Mouse (Mus musculus): ENCODE data around the gene Nt5c3b. TPM values are rescaled to one million over a fixed set of nuclear protein-coding genes. Genes with fewer than 3 reads are reported as not detected.
A peak's percentile ranks its signal among the peaks of the same experiment; 100 is the strongest.

The Nt5c3b gene
- total and polyA plus RNA-seq, 3 experiments: 54.2 to 63.5 (median 54.4) TPM

DNA sequence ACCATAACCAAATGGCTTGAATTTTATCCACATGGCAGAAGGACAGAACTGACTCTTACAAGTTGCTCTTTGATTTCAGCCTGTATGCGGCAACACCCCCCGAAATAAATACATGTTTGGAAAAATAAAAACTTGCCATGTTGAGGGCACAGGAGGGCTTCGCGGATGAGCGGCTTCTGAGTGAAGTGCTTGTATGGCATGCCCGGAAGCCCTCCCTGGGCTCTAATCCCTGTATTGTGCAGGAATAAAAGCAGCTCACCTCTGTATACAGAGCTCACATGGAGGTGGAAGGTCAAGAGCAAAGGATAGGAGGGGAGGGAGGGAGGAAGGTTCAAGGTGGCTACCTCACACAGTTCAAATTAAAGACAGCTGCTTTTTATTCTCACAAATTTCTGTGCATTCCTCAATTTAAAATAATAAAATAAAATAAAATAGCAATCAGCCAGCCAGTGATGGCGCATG is 49.7 kb downstream of the Nt5c3b start:
- H3K79me2 ChIP-seq (replicated peaks; ENCODE audit: control insufficient read depth, extremely low read depth, insufficient read depth, poor library complexity, severe bottlenecking): no peaks in the 10 kb centered on the region
- in situ Hi-C loops (cut with MboI; ENCODE audit: low pct_ligation_motif_present, low pct_unique_long_range_greater_than_20kb, low sequenced_read_pairs) (no loop called here), dilution Hi-C loops (cut with MboI; ENCODE audit: extremely low pct_ligation_motif_present, extremely low pct_unique_long_range_greater_than_20kb, low sequenced_read_pairs) (no loop called here)
- no peaks in the 10 kb centered on the region for H3K36me3 ChIP-seq (replicated peaks in 1 of 2; ENCODE audit: control insufficient read depth in 1 of 2, insufficient read depth in 1 of 2, low read length in 1 of 2)
- H3K27ac ChIP-seq (ENCODE audit: insufficient read depth, low read depth): no peak overlapping the region
- H3K4me3 ChIP-seq (replicated peaks in 1 of 3; ENCODE audit: low read depth in 2 of 3, low read length in 2 of 3, poor library complexity in 1 of 3): no peak overlapping the region
- H3K9ac ChIP-seq (ENCODE audit: insufficient read depth, low read depth): no peak overlapping the region
- H3K27me3 ChIP-seq (replicated peaks): peaks cover 86% of the 10 kb centered on the region
- no peak overlapping the region for H3K4me2 ChIP-seq (ENCODE audit: insufficient read depth, low read depth, poor library complexity, severe bottlenecking)
- no peaks in the 10 kb centered on the region for H3K9me3 ChIP-seq (replicated peaks; ENCODE audit: low read length)
- H3K4me1 ChIP-seq (ENCODE audit: control insufficient read depth in 1 of 2, insufficient read depth in 2 of 2): peaks cover 16 to 28% of the 10 kb centered on the region in 2 experiments
- no peak for DNase-seq (ENCODE audit: extremely low read depth)
- TF ChIP-seq CTCF (conservative IDR thresholded peaks at IDR 0.05 in 1 of 2, IDR thresholded peaks at IDR 0.05 in 1 of 2; ENCODE audit: low read depth in 2 of 2, low read length in 2 of 2) (no peak), GABPA (IDR thresholded peaks at IDR 0.05; ENCODE audit: insufficient replicate concordance, low read depth, low read length) (no peak), E2F4 (IDR thresholded peaks at IDR 0.05; ENCODE audit: insufficient replicate concordance, low read depth, low read length) (no peak), CHD1 (IDR thresholded peaks at IDR 0.05; ENCODE audit: low read depth, low read length) (no peak), POLR2A (IDR thresholded peaks at IDR 0.05; ENCODE audit: low read depth, low read length) (no peak), USF2 (conservative IDR thresholded peaks at IDR 0.05; ENCODE audit: low read depth, low read length) (no peak), SMC3 (IDR thresholded peaks at IDR 0.05; ENCODE audit: low read depth, low read length) (no peak), TCF12 (IDR thresholded peaks at IDR 0.05; ENCODE audit: low read depth, low read length) (no peak), MXI1 (IDR thresholded peaks at IDR 0.05; ENCODE audit: low read depth, low read length) (no peak), MAZ (IDR thresholded peaks at IDR 0.05; ENCODE audit: low read depth, low read length) (no peak), BHLHE40 (IDR thresholded peaks at IDR 0.05; ENCODE audit: low read depth, low read length) (no peak), KAT2A (IDR thresholded peaks at IDR 0.05; ENCODE audit: insufficient replicate concordance, low read length) (no peak), MAX (IDR thresholded peaks at IDR 0.05; ENCODE audit: low read length) (no peak), UBTF (IDR thresholded peaks at IDR 0.05; ENCODE audit: low read depth, low read length) (no peak), TBP (conservative IDR thresholded peaks at IDR 0.05; ENCODE audit: low read depth, low read length) (no peak)

DNA sequence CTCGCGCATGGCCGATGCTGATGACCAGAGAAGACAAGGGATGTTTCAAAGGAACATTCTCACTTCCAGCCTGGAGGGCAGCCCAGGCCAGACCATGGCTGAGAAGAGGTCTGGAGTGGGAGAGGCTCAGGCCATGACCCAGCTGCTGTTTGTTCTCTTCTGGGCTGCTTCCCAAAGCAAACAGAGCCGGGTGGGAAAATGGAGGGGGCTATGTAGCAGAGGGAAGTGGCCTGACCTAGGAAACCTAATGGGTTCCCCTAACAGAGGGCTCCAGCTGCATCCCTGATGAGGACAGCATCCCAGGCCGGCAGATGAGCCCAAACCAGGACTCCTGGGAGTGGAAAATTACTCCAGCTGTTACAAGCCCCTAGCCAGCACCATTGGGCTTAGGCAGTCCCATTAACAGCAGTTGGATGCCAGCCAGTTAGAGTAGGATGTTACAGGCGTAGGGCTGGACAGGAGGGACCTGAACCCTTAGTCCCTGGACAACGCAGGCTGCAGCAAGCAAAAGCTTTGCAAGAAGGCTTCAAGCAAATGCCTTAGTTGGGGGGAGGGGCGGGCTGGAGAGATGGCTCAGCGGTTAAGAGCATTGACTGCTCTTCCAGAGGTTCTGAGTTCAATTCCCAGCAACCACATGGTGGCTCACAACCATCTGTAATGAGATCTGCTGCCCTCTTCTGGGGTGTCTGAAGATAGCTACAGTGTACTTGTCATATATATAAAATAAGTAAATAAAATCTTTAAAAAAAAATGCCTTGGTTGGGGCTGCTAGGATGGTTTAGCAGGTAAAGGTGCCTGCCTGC is 50.3 kb downstream of the Nt5c3b start:
- Histone ChIP-seq H3K4me1 (ENCODE audit: control insufficient read depth in 1 of 2, insufficient read depth in 2 of 2) (peaks cover 16 to 29% of the 10 kb centered on the region in 2 experiments), H3K36me3 (replicated peaks in 1 of 2; ENCODE audit: control insufficient read depth in 1 of 2, insufficient read depth in 1 of 2, low read length in 1 of 2) (no peaks in the 10 kb centered on the region), H3K4me2 (ENCODE audit: insufficient read depth, low read depth, poor library complexity, severe bottlenecking) (no peak overlapping the region), H3K27me3 (replicated peaks) (peaks cover 86% of the 10 kb centered on the region), H3K27ac (ENCODE audit: insufficient read depth, low read depth) (no peak overlapping the region), H3K9me3 (replicated peaks; ENCODE audit: low read length) (no peaks in the 10 kb centered on the region), H3K79me2 (replicated peaks; ENCODE audit: control insufficient read depth, extremely low read depth, insufficient read depth, poor library complexity, severe bottlenecking) (no peaks in the 10 kb centered on the region), H3K4me3 (replicated peaks in 1 of 3; ENCODE audit: low read depth in 2 of 3, low read length in 2 of 3, poor library complexity in 1 of 3) (no peak overlapping the region), H3K9ac (ENCODE audit: insufficient read depth, low read depth) (no peak overlapping the region)
- DNase-seq (ENCODE audit: extremely low read depth): no peak
- TF ChIP-seq CTCF (conservative IDR thresholded peaks at IDR 0.05 in 1 of 2, IDR thresholded peaks at IDR 0.05 in 1 of 2; ENCODE audit: low read depth in 2 of 2, low read length in 2 of 2) (peak in 1 of 2 experiments; percentile 25; a peak in 1 of 4 replicates), ZC3H11A (IDR thresholded peaks at IDR 0.05; ENCODE audit: low read depth, low read length) (no peak)
- in situ Hi-C loops (cut with MboI; ENCODE audit: low pct_ligation_motif_present, low pct_unique_long_range_greater_than_20kb, low sequenced_read_pairs) (no loop called here), dilution Hi-C loops (cut with MboI; ENCODE audit: extremely low pct_ligation_motif_present, extremely low pct_unique_long_range_greater_than_20kb, low sequenced_read_pairs) (no loop called here)
